Mouse (Mus musculus) kidney, postnatal 4 days (tissue): Measurements from ENCODE around the gene Sycp2.

ENCODE experiments used
- DNase-seq, 2 experiments: peaks; one replicate each; pipeline ENCODE4 v3.0.0; 2021; ENCODE audit warnings: mixed read lengths in 2 of 2

Gene Sycp2

GRCm38 (mm10) chr2:178407053-178407815, at the start of gene Sycp2:
Sycp2 (minus strand) TSS chr2:178407685.
- no peak for DNase-seq

- peak; percentile 59 to 66 for DNase-seq
Observed at GRCm38 (mm10) chr2:178454664-178455516, 47.4 kb upstream of the Sycp2 start.

GRCm38 (mm10) chr2:178450961-178451360, 43.5 kb upstream of the Sycp2 start:
- no peak for DNase-seq

- no peak for DNase-seq
Observed at GRCm38 (mm10) chr2:178450236-178450635, 42.8 kb upstream of the Sycp2 start.

- DNase-seq = no peak
Observed at GRCm38 (mm10) chr2:178449386-178449785, 41.9 kb upstream of the Sycp2 start.

- DNase-seq = no peak
Observed at GRCm38 (mm10) chr2:178437311-178437710, 29.8 kb upstream of the Sycp2 start.

GRCm38 (mm10) chr2:178433903-178434302, 26.4 kb upstream of the Sycp2 start:
- DNase-seq = no peak

GRCm38 (mm10) chr2:178433495-178433894, 26.0 kb upstream of the Sycp2 start:
- no peak for DNase-seq

- no peak for DNase-seq
Observed at GRCm38 (mm10) chr2:178430231-178430630, 22.7 kb upstream of the Sycp2 start, which contains the start of gene Cdh26. Cdh26 (plus strand) TSS chr2:178430531.

GRCm38 (mm10) chr2:178429426-178429825, 21.9 kb upstream of the Sycp2 start:
- DNase-seq = no peak

GRCm38 (mm10) chr2:178428676-178429075, 21.2 kb upstream of the Sycp2 start:
- DNase-seq = no peak

- no peak for DNase-seq
Observed at GRCm38 (mm10) chr2:178428183-178428582, 20.7 kb upstream of the Sycp2 start.

GRCm38 (mm10) chr2:178427181-178427580, 19.7 kb upstream of the Sycp2 start:
- DNase-seq = no peak

- peak; percentile 33 to 52 for DNase-seq
Observed at GRCm38 (mm10) chr2:178426229-178426628, 18.7 kb upstream of the Sycp2 start.

- DNase-seq = no peak
Observed at GRCm38 (mm10) chr2:178423223-178423622, 15.7 kb upstream of the Sycp2 start.

- DNase-seq = no peak
Observed at GRCm38 (mm10) chr2:178422186-178422585, 14.7 kb upstream of the Sycp2 start.

GRCm38 (mm10) chr2:178421603-178422002, 14.1 kb upstream of the Sycp2 start:
- DNase-seq = no peak

GRCm38 (mm10) chr2:178420576-178420975, 13.1 kb upstream of the Sycp2 start:
- DNase-seq = no peak

GRCm38 (mm10) chr2:178416970-178417369, 9.5 kb upstream of the Sycp2 start:
- no peak for DNase-seq

- DNase-seq = no peak
Observed at GRCm38 (mm10) chr2:178416427-178416826, 8.9 kb upstream of the Sycp2 start.

GRCm38 (mm10) chr2:178415150-178415448, 7.6 kb upstream of the Sycp2 start:
- no peak for DNase-seq

GRCm38 (mm10) chr2:178414261-178415149, 7.0 kb upstream of the Sycp2 start, which contains the start of the genes Ppp1r3d and Fam217b:
Ppp1r3d (minus strand) TSS chr2:178414472.
Fam217b (plus strand) TSS chr2:178414524.
- DNase-seq = peak; percentile 76 to 81
